Mouse (Mus musculus) lung, postnatal 0 days (tissue): Measurements from ENCODE around the gene Tnfrsf12a.

Experiments
- CTCF ChIP-seq: IDR thresholded peaks from 2 replicates; pipeline ENCODE4 v1.5.1; 2016; ENCODE audit warnings: antibody characterized with exemption, mild to moderate bottlenecking
- EP300 ChIP-seq: IDR thresholded peaks from 2 replicates; pipeline ENCODE4 v1.6.1; 2016; ENCODE audit warnings: antibody characterized with exemption, mild to moderate bottlenecking, control low read depth

DNA sequence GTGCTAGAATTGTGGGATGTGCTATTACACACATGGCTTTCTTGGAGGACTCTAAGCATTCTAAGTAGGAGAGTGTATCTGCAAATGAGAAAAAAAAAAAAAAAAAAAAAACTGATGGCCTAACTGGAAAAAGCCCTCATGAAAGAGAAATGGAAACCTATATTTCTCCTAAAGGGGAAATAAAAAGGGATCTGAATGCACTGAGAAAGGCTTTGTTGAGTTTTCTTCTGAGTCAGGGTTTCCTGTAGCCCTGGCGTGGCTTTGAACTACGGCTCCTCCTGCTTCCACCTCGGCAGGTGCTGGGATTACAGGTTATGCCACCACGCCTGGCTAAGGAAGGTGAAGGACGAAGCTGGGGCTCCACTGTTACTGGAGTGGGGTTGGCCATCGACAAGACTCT, 23.3 kb downstream of the Tnfrsf12a start:
- TF ChIP-seq CTCF: no peak
- no peak for TF ChIP-seq EP300
